Mouse (Mus musculus) heart, adult 2 months (tissue): ENCODE data around the gene Tarbp1.

Experiments used
- CTCF ChIP-seq: fragments of 200-600 bp; IDR thresholded peaks from 2 replicates; pipeline ENCODE4 v1.8.1; 2022; ENCODE audit warnings: antibody characterized with exemption, mild to moderate bottlenecking, moderate library complexity
- EP300 ChIP-seq: fragments of 200-500 bp; IDR thresholded peaks from 2 replicates; pipeline ENCODE4 v1.6.1; 2011; ENCODE audit warnings: low read depth, low read length, control low read depth; ENCODE audit not compliant: insufficient read depth
- POLR2A ChIP-seq: fragments of 200-500 bp; IDR thresholded peaks from 2 replicates; pipeline ENCODE4 v1.6.1; 2011; ENCODE audit warnings: mild to moderate bottlenecking, low read depth, low read length, control low read depth; ENCODE audit not compliant: insufficient read depth

DNA sequence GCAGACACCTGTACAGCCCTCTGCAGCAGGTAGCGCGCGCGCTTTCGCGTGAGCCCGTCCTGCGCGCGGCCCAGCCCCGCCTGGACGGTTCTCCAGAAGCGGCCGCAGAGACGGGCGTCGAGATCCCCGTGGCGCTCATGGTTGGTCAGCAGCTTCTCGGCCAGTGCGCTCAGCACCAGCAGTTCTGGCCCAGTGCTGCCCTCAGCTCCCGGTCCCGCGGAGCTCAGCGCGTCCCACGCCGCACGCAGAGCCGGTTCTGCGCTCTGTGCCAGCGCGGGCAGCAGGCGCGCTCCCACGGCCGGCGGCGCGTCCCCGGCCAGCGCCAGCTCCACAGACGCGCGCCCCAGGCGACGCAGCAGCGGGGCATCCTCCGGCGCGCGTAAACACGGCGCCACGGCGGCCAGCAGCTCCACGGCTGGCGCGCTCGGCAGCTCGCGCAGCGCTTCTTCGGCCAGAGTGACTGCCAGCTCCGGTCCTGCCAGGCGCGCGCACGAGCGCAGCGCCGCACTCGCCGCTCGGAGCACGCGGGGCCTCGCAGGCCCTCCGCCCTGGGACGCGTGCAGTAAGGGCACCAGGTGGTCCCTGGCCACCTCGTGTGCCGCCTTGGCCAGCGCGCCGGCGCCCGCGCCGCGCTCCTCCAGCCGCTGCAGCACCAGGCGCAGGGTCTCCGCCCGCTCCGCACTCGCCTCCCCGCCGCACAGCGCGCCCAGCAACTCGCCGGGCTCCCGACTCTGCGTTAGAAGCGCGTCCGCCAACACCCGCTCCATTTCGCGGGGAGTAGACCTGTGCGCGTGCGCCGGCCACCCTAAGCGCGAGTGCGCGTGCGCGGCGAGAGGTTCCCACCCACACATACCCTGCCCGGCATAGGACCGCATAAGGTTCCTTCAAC lies at the start of gene Tarbp1:
- TF ChIP-seq CTCF: no peak
- no peak for TF ChIP-seq EP300
- peak; percentile 73 for TF ChIP-seq POLR2A
